In the genomic region with DNA sequence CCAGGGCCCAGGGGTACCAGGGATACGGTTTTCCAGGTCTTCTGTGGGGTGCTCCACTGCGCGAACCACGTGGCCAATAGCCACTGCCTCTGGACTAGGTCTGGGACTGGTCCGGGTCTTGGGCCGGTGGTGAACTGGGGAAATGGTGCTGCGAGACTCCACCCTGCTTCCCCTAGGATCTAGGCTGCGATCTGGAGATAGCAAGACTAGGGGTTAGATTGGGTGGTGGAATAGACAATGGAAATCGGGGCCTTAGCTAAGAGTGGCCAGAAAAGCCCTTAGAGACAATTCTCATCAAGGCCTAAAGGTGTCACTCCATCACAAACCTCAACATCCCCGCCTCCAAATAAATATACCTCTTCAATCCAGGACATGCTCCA, we compare ENCODE assay signal across 9 mouse cellular contexts. TPM values are rescaled to one million over a fixed set of nuclear protein-coding genes. Genes with fewer than 3 reads are reported as not detected.
DNase-seq lines count a peak whose midpoint lies in the region; ATAC-seq and TF ChIP-seq lines count a peak whose summit lies in the region.
"Had no signal": no experiment of that assay in that cellular context is flagged by ENCODE, and none has a peak within 500 bp of the region (broad histone marks: within the 10 kb centered on the region; RNA-seq: fewer than 3 reads in every experiment).

No protein-coding gene starts in this region.

- ATAC-seq in kidney, embryonic 16.5 days (ENCODE audit: low FRiP score, low TSS enrichment), result peak; percentile 3; the same call in 1 of the 2 replicates
- no peak for ATAC-seq in intestine, postnatal 0 days
- ATAC-seq in neural tube, embryonic 13.5 days (ENCODE audit: low read depth), result no peak

- H3K9me3 ChIP-seq in kidney, embryonic 16.5 days (ENCODE audit: low read length), result no peaks in the 10 kb centered on the region
- peaks cover 4% of the 10 kb centered on the region; the same call in 1 of the 2 replicates for H3K9me3 ChIP-seq in embryonic facial prominence, embryonic 10.5 days
- H3K9me3 ChIP-seq in intestine, postnatal 0 days (ENCODE audit: control insufficient read depth), result no peaks in the 10 kb centered on the region
- no peaks in the 10 kb centered on the region for H3K9me3 ChIP-seq in neural tube, embryonic 13.5 days

- H3K36me3 ChIP-seq in kidney, embryonic 16.5 days (ENCODE audit: insufficient read depth, low read length), result no peaks in the 10 kb centered on the region
- H3K36me3 ChIP-seq in kidney, adult 2 months (ENCODE audit: control insufficient read depth, insufficient read depth, low read length), result no peaks in the 10 kb centered on the region
- no peaks in the 10 kb centered on the region for H3K36me3 ChIP-seq in embryonic facial prominence, embryonic 10.5 days (replicated peaks)
- H3K36me3 ChIP-seq in intestine, postnatal 0 days (ENCODE audit: control insufficient read depth, insufficient read depth), result no peaks in the 10 kb centered on the region
- no peaks in the 10 kb centered on the region for H3K36me3 ChIP-seq in neural tube, embryonic 13.5 days

- H3K27ac ChIP-seq in kidney, embryonic 16.5 days (ENCODE audit: low read length), result peak overlapping the region; percentile 92
- no peak overlapping the region for H3K27ac ChIP-seq in kidney, adult 2 months (ENCODE audit: insufficient read depth, low read depth, low read length)
- H3K27ac ChIP-seq in embryonic facial prominence, embryonic 10.5 days (replicated peaks), result peak overlapping the region; percentile 40; the same call in 1 of the 2 replicates
- H3K27ac ChIP-seq in intestine, postnatal 0 days (ENCODE audit: low read depth, low read length), result no peak overlapping the region
- no peak overlapping the region for H3K27ac ChIP-seq in neural tube, embryonic 13.5 days (replicated peaks)

- no peak for TF ChIP-seq POLR2A in kidney, adult 2 months (IDR thresholded peaks at IDR 0.05; ENCODE audit: low read depth, low read length)

- peaks cover 12% of the 10 kb centered on the region for H3K4me1 ChIP-seq in kidney, embryonic 16.5 days (ENCODE audit: insufficient read depth, low read length)
- peaks cover 2% of the 10 kb centered on the region; the same call in 1 of the 2 replicates for H3K4me1 ChIP-seq in kidney, adult 2 months (ENCODE audit: control insufficient read depth, insufficient read depth, low read length)
- peaks cover 18% of the 10 kb centered on the region for H3K4me1 ChIP-seq in embryonic facial prominence, embryonic 10.5 days
- no peaks in the 10 kb centered on the region for H3K4me1 ChIP-seq in intestine, postnatal 0 days (replicated peaks; ENCODE audit: control insufficient read depth, insufficient read depth, low read length)
- peaks cover 5% of the 10 kb centered on the region; the same call in 1 of the 2 replicates for H3K4me1 ChIP-seq in neural tube, embryonic 13.5 days (replicated peaks)

- H3K27me3 ChIP-seq in kidney, embryonic 16.5 days (ENCODE audit: insufficient read depth, low read length), result no peaks in the 10 kb centered on the region
- H3K27me3 ChIP-seq in kidney, adult 2 months (replicated peaks; ENCODE audit: control insufficient read depth, insufficient read depth, low read length), result no peaks in the 10 kb centered on the region
- peaks cover 21% of the 10 kb centered on the region; the same call in 1 of the 2 replicates for H3K27me3 ChIP-seq in embryonic facial prominence, embryonic 10.5 days (replicated peaks; ENCODE audit: low read depth, poor library complexity, severe bottlenecking)
- H3K27me3 ChIP-seq in intestine, postnatal 0 days (replicated peaks; ENCODE audit: control insufficient read depth, insufficient read depth, low read length), result no peaks in the 10 kb centered on the region
- no peaks in the 10 kb centered on the region for H3K27me3 ChIP-seq in neural tube, embryonic 13.5 days

- H3K4me2 ChIP-seq in kidney, embryonic 16.5 days (replicated peaks; ENCODE audit: low read depth, low read length), result peak overlapping the region; percentile 55
- H3K4me2 ChIP-seq in intestine, postnatal 0 days (replicated peaks; ENCODE audit: low read depth), result peak overlapping the region; percentile 62
- H3K4me2 ChIP-seq in neural tube, embryonic 13.5 days, result peak overlapping the region; percentile 47

- no peak for DNase-seq in kidney, adult 2 months
- DNase-seq in embryonic facial prominence, embryonic 10.5 days (ENCODE audit: low spot score), result no peak
- DNase-seq in cerebellum, adult 18-20 months, result no peak
- no peak for DNase-seq in thymus, postnatal 36 days
- no peak for DNase-seq in thymus, postnatal 4 days

- 33% methylated on average over 10 of the region's 10 CpGs for WGBS in kidney, embryonic 16.5 days
- WGBS in kidney, adult 2 months, result 20% methylated on average over 10 of the region's 10 CpGs
- WGBS in embryonic facial prominence, embryonic 10.5 days, result 37% methylated on average over 10 of the region's 10 CpGs
- WGBS in intestine, postnatal 0 days, result 32% methylated on average over 10 of the region's 10 CpGs
- WGBS in neural tube, embryonic 13.5 days, result 37% methylated on average over 10 of the region's 10 CpGs

- H3K4me3 ChIP-seq in kidney, embryonic 16.5 days (ENCODE audit: low read length), result peak overlapping the region; percentile 33
- no peak overlapping the region for H3K4me3 ChIP-seq in kidney, adult 2 months (ENCODE audit: insufficient read depth, low read depth, low read length)
- peak overlapping the region; percentile 41 for H3K4me3 ChIP-seq in embryonic facial prominence, embryonic 10.5 days
- peak overlapping the region; percentile 25 for H3K4me3 ChIP-seq in intestine, postnatal 0 days (ENCODE audit: low read depth, low read length)
- H3K4me3 ChIP-seq in neural tube, embryonic 13.5 days, result peak overlapping the region; percentile 20

- TF ChIP-seq CTCF in kidney, adult 2 months (conservative IDR thresholded peaks at IDR 0.05; ENCODE audit: insufficient read depth, insufficient read length, low read depth, low read length), result no peak
- 0 out of 2 replicates have a peak, but pooled peaks have one; percentile 3 for TF ChIP-seq CTCF in intestine, postnatal 0 days (IDR thresholded peaks at IDR 0.05; ENCODE audit: low read depth)

- H3K9ac ChIP-seq in kidney, embryonic 16.5 days (replicated peaks; ENCODE audit: low read length), result peak overlapping the region; percentile 67
- 0 out of 2 replicates have a peak overlapping the region, but pooled peaks have one; percentile 17 for H3K9ac ChIP-seq in intestine, postnatal 0 days (ENCODE audit: low read depth, low read length)
- no peak overlapping the region for H3K9ac ChIP-seq in neural tube, embryonic 13.5 days

RNA-seq across cellular contexts. Expression of gene Plp2, which starts 3.8 kb away (rescaled TPM):
- polyA plus RNA-seq in kidney, embryonic 16.5 days (2015; fragmentation: Nextera tagmentation; extraction: Ambion mirVana), result 170 and 179 TPM in 2 replicates
- 72.2 and 74.1 TPM in 2 replicates for polyA plus RNA-seq in kidney, adult 2 months (2012; rRNA removed)
- 49.7 TPM in 2 replicates for polyA plus RNA-seq in embryonic facial prominence, embryonic 10.5 days (2016; fragmentation: Nextera tagmentation; extraction: Ambion mirVana)
- 113 and 124 TPM in 2 replicates for polyA plus RNA-seq in intestine, postnatal 0 days (2015; fragmentation: Nextera tagmentation; extraction: Ambion mirVana)
- 27.2 and 33.4 TPM in 2 replicates for polyA plus RNA-seq in neural tube, embryonic 13.5 days (2015; fragmentation: Nextera tagmentation; extraction: Ambion mirVana)

RNA-seq across cellular contexts. Expression of gene Magix, which starts 6.1 kb away (rescaled TPM):
- polyA plus RNA-seq in kidney, embryonic 16.5 days (2015; fragmentation: Nextera tagmentation; extraction: Ambion mirVana), result 0.91 and 1.4 TPM in 2 replicates
- 17.4 and 22.1 TPM in 2 replicates for polyA plus RNA-seq in kidney, adult 2 months (2012; rRNA removed)
- polyA plus RNA-seq in embryonic facial prominence, embryonic 10.5 days (2016; fragmentation: Nextera tagmentation; extraction: Ambion mirVana), result 0.09 TPM in 1 of 2 replicates, not detected in the other
- polyA plus RNA-seq in intestine, postnatal 0 days (2015; fragmentation: Nextera tagmentation; extraction: Ambion mirVana), result 1.4 and 1.6 TPM in 2 replicates
- 0.18 TPM in 1 of 2 replicates, not detected in the other for polyA plus RNA-seq in neural tube, embryonic 13.5 days (2015; fragmentation: Nextera tagmentation; extraction: Ambion mirVana)
- polyA plus RNA-seq: activated CD4-positive, CD25-positive, alpha-beta regulatory T cell, adult 4 months had no signal

RNA-seq across cellular contexts. Expression of gene Prickle3, which starts 17.9 kb away (rescaled TPM):
- polyA plus RNA-seq in kidney, embryonic 16.5 days (2015; fragmentation: Nextera tagmentation; extraction: Ambion mirVana), result 14.1 and 14.7 TPM in 2 replicates
- 8.9 and 9.2 TPM in 2 replicates for polyA plus RNA-seq in kidney, adult 2 months (2012; rRNA removed)
- polyA plus RNA-seq in embryonic facial prominence, embryonic 10.5 days (2016; fragmentation: Nextera tagmentation; extraction: Ambion mirVana), result 4.1 and 4.2 TPM in 2 replicates
- polyA plus RNA-seq in intestine, postnatal 0 days (2015; fragmentation: Nextera tagmentation; extraction: Ambion mirVana), result 3.4 and 4.3 TPM in 2 replicates
- 1.9 and 2.1 TPM in 2 replicates for polyA plus RNA-seq in neural tube, embryonic 13.5 days (2015; fragmentation: Nextera tagmentation; extraction: Ambion mirVana)

RNA-seq across cellular contexts. Expression of gene Gpkow, which starts 21.9 kb away (rescaled TPM):
- 47.6 and 50.4 TPM in 2 replicates for polyA plus RNA-seq in kidney, embryonic 16.5 days (2015; fragmentation: Nextera tagmentation; extraction: Ambion mirVana)
- polyA plus RNA-seq in kidney, adult 2 months (2012; rRNA removed), result 8.2 and 10.9 TPM in 2 replicates
- 40.2 and 40.3 TPM in 2 replicates for polyA plus RNA-seq in embryonic facial prominence, embryonic 10.5 days (2016; fragmentation: Nextera tagmentation; extraction: Ambion mirVana)
- polyA plus RNA-seq in intestine, postnatal 0 days (2015; fragmentation: Nextera tagmentation; extraction: Ambion mirVana), result 13.8 and 14.6 TPM in 2 replicates
- 43.2 and 50.4 TPM in 2 replicates for polyA plus RNA-seq in neural tube, embryonic 13.5 days (2015; fragmentation: Nextera tagmentation; extraction: Ambion mirVana)

RNA-seq across cellular contexts. Expression of gene Syp, which starts 36.7 kb away (rescaled TPM):
- 3.1 and 3.6 TPM in 2 replicates for polyA plus RNA-seq in kidney, embryonic 16.5 days (2015; fragmentation: Nextera tagmentation; extraction: Ambion mirVana)
- 8.0 and 9.2 TPM in 2 replicates for polyA plus RNA-seq in kidney, adult 2 months (2012; rRNA removed)
- polyA plus RNA-seq in embryonic facial prominence, embryonic 10.5 days (2016; fragmentation: Nextera tagmentation; extraction: Ambion mirVana), result 9.3 and 9.7 TPM in 2 replicates
- 5.4 and 5.7 TPM in 2 replicates for polyA plus RNA-seq in intestine, postnatal 0 days (2015; fragmentation: Nextera tagmentation; extraction: Ambion mirVana)
- 108 and 118 TPM in 2 replicates for polyA plus RNA-seq in neural tube, embryonic 13.5 days (2015; fragmentation: Nextera tagmentation; extraction: Ambion mirVana)

Comparison
In these comparisons a context has a peak if more than half of its experiments do, and no peak if none do; other contexts are left out.
1. H3K27ac ChIP-seq: peak in kidney, embryonic 16.5 days (single experiment) and embryonic facial prominence, embryonic 10.5 days (single experiment); none in kidney, adult 2 months (single experiment), intestine, postnatal 0 days (single experiment) and neural tube, embryonic 13.5 days (single experiment).
2. Peak in every context shown above with its lines, with median percentiles within 50 percentile points of each other: H3K4me2 ChIP-seq.